In the genomic region with DNA sequence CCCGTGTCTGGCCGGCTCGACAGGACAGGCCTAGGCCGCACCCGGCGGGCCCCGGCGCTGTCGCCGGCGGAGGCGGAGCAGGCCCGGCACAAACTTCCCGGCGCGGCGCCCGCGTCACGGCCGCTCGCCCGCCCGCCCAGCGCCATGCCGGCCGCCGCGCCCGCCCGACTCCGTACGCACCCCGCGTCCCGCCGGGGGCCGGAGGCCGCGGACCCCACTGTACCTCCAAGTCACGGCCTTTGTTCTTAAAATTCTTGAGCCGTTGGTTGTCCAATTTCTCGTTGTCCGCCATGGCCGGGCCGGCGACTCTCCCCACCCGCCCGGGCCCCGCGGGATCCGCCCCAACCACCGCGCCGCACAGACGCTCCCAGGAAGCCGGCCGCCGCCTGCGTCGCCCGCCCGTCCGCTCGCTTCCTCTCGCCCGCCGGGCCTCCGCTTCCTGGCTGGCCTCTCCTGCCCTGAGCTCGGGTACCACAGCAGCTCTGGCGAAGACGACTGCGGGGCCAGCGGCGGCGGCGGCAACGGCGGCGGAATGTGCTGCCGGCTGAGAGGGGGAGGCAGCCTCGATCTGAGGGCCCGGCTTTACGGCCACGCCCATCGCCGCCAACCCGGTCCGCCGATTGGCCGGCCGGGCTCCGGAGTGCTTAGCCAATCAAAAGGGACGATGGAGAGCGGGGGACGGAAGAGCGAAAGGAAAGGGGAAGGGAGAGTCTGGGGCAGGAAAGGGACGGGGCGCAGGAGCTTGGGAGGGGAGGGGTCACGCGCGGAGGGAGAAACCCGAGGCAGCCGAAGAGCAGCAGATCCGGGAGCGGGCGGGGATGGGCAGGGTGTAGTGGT, we compare ENCODE assay signal across 8 mouse cellular contexts. TPM values are rescaled to one million over a fixed set of nuclear protein-coding genes. Genes with fewer than 3 reads are reported as not detected.
DNase-seq lines count a peak whose midpoint lies in the region; ATAC-seq lines count a peak whose summit lies in the region.

TSS of gene Kpna4 (minus strand) at position 605 of the 837 bp plus-strand sequence.

- peak within 1 kb of the TSS; percentile 94 for H3K9ac ChIP-seq in kidney, embryonic 15.5 days

- H3K4me1 ChIP-seq in heart, embryonic 10.5 days = 0 out of 2 replicates have a peak, but pooled peaks cover 6% of the 10 kb centered on the region
- H3K4me1 ChIP-seq in kidney, embryonic 15.5 days = peaks cover 10% of the 10 kb centered on the region

- H3K9me3 ChIP-seq in heart, embryonic 10.5 days = no peaks in the 10 kb centered on the region
- H3K9me3 ChIP-seq in kidney, embryonic 15.5 days (replicated peaks) = no peaks in the 10 kb centered on the region

- ATAC-seq in erythroblast, adult 5-6 weeks (replicated peaks; ENCODE audit: low FRiP score, poor library complexity, severe bottlenecking) = peak; percentile 95
- peak; percentile 98 for ATAC-seq in kidney, embryonic 15.5 days (replicated peaks; ENCODE audit: low FRiP score)
- peak; percentile 95 for ATAC-seq in monocyte, adult 5-6 weeks (replicated peaks; ENCODE audit: insufficient number of reproducible peaks, low FRiP score, low TSS enrichment, poor library complexity, severe bottlenecking)

- H3K4me2 ChIP-seq in kidney, embryonic 15.5 days = peak within 1 kb of the TSS; percentile 73

- peak within 1 kb of the TSS; percentile 93 for H3K4me3 ChIP-seq in heart, embryonic 10.5 days
- peak within 1 kb of the TSS; percentile 99 for H3K4me3 ChIP-seq in kidney, embryonic 15.5 days (replicated peaks)

- H3K36me3 ChIP-seq in heart, embryonic 10.5 days = no peaks in the 10 kb centered on the region
- H3K36me3 ChIP-seq in kidney, embryonic 15.5 days = no peaks in the 10 kb centered on the region

- peak within 1 kb of the TSS; percentile 98 for H3K27ac ChIP-seq in heart, embryonic 10.5 days
- H3K27ac ChIP-seq in kidney, embryonic 15.5 days = peak within 1 kb of the TSS; percentile 95

- peak; percentile 92 to 93 for DNase-seq in B cell, adult 2 months
- DNase-seq in brain, adult 2 months (ENCODE audit: low read depth, low spot score) = peak; percentile 98
- DNase-seq in heart, embryonic 10.5 days (ENCODE audit: low spot score) = peak; percentile 98
- peak; percentile 96 for DNase-seq in liver
- peak; percentile 94 to 96 for DNase-seq in spleen, postnatal 4 days (ENCODE audit: low spot score in 2 of 2)

- WGBS in heart, embryonic 10.5 days = under 1% methylated on average over 105 of the region's 107 CpGs
- WGBS in kidney, embryonic 15.5 days = under 1% methylated on average over 107 of the region's 107 CpGs

- H3K27me3 ChIP-seq in heart, embryonic 10.5 days (ENCODE audit: insufficient read depth, poor library complexity, severe bottlenecking) = no peaks in the 10 kb centered on the region
- H3K27me3 ChIP-seq in kidney, embryonic 15.5 days = no peaks in the 10 kb centered on the region

RNA-seq across cellular contexts. Expression of gene Kpna4, which starts in this region (rescaled TPM):
- total RNA-seq in erythroblast, adult 5-6 weeks (2015; ENCODE audit: low replicate concordance) = 18.0 and 21.3 TPM in 2 replicates
- 26.9 and 29.1 TPM in 2 replicates for total RNA-seq in erythroblast, adult 5-6 weeks (2017; ENCODE audit: low replicate concordance)
- 26.3 and 34.8 TPM in 2 replicates for polyA plus RNA-seq in heart, embryonic 10.5 days (2016; fragmentation: Nextera tagmentation; extraction: Ambion mirVana)
- 31.2 and 36.8 TPM in 2 replicates for polyA plus RNA-seq in kidney, embryonic 15.5 days (2015; fragmentation: Nextera tagmentation; extraction: Ambion mirVana)
- total RNA-seq in monocyte, adult 5-6 weeks (2017) = 173 to 214 TPM (median 173 TPM) in 3 replicates

Comparison
In these comparisons a context has a peak if more than half of its experiments do, and no peak if none do; other contexts are left out.
1. Peak in every context shown above with its lines: DNase-seq, ATAC-seq, H3K4me3 ChIP-seq and H3K27ac ChIP-seq.